Mouse (Mus musculus) myocyte (in vitro differentiated cells): Measurements from ENCODE around the gene Wdr72.

Source experiments
- E2F4 ChIP-seq: IDR thresholded peaks from one replicate; pipeline ENCODE4 v1.6.1; 2011; ENCODE audit warnings: mild to moderate bottlenecking, control low read depth, moderate library complexity; ENCODE audit not compliant: insufficient read depth
- POLR2A ChIP-seq: IDR thresholded peaks from one replicate; pipeline ENCODE4 v1.6.1; 2011; ENCODE audit warnings: low read depth, mild to moderate bottlenecking, control low read depth, moderate library complexity; ENCODE audit not compliant: insufficient read length
- POLR2AphosphoS2 ChIP-seq: IDR thresholded peaks from one replicate; pipeline ENCODE4 v1.6.1; 2011; ENCODE audit warnings: low read depth, control low read depth; ENCODE audit not compliant: insufficient read length
- SRF ChIP-seq: IDR thresholded peaks from one replicate; pipeline ENCODE4 v1.6.1; 2011; ENCODE audit warnings: low read depth; ENCODE audit not compliant: control insufficient read depth, insufficient read length
- USF1 ChIP-seq: IDR thresholded peaks from one replicate; pipeline ENCODE4 v1.6.1; 2011; ENCODE audit warnings: low read depth, mild to moderate bottlenecking, control low read depth, moderate library complexity

DNA sequence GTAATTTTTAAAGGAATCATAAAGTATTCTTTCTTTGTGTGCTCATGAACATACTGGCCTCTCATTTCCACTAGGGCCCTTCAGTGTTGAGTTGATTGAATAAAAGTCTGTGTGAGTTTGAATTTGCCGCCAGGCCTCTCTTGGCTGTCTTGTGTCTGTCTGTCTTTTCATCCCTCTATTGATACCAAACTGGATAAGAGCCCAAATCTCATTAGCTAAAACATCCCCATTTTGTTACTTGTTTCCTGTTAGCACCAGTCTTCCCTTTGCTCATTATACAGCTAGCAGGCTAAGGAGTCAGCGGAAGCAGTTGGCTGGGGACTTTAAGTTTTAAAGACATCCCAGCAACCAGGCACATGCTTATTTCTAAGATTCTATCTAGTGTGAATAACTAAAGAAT is 84.7 kb downstream of the Wdr72 start:
- TF ChIP-seq SRF (no peak), POLR2AphosphoS2 (no peak), POLR2A (no peak), E2F4 (no peak), USF1 (no peak)
